Mouse (Mus musculus) embryonic facial prominence, embryonic 13.5 days (tissue): ENCODE measurements around the gene Nek5. TPM values are rescaled to one million over a fixed set of nuclear protein-coding genes. Genes with fewer than 3 reads are reported as not detected.

Experiments used
- ATAC-seq: fragments of 200-750 bp; cut with Nextera tagmentation; 2 replicates; pipeline ENCODE4 v1.8.0; 2017; ENCODE audit warnings: low read depth; ENCODE audit not compliant: insufficient number of reproducible peaks, insufficient read depth, low FRiP score, low TSS enrichment
- H3K27ac ChIP-seq: fragments of 300-500 bp; sonication (generic); 2 replicates; pipeline ENCODE4 v1.5.1; 2015; ENCODE audit warnings: moderate library complexity, mild to moderate bottlenecking, inconsistent platforms
- H3K27me3 ChIP-seq: fragments of 300-500 bp; sonication (generic); 2 replicates; pipeline ENCODE4 v1.6.1; 2015; ENCODE audit warnings: mild to moderate bottlenecking, inconsistent platforms
- H3K36me3 ChIP-seq: fragments of 300-500 bp; sonication (generic); 2 replicates; pipeline ENCODE4 v1.6.1; 2015; ENCODE audit warnings: mild to moderate bottlenecking, inconsistent platforms
- H3K4me1 ChIP-seq: fragments of 300-500 bp; sonication (generic); 2 replicates; pipeline ENCODE4 v1.6.1; 2015; ENCODE audit warnings: inconsistent platforms
- H3K4me2 ChIP-seq: fragments of 300-500 bp; sonication (generic); 2 replicates; pipeline ENCODE4 v1.6.1; 2015; ENCODE audit warnings: moderate library complexity, mild to moderate bottlenecking, inconsistent platforms
- H3K4me3 ChIP-seq: fragments of 300-500 bp; sonication (generic); 2 replicates; pipeline ENCODE4 v1.5.1; 2015; ENCODE audit warnings: mild to moderate bottlenecking, inconsistent platforms
- H3K9ac ChIP-seq: fragments of 300-500 bp; sonication (generic); 2 replicates; pipeline ENCODE4 v1.6.1; 2015; ENCODE audit warnings: mild to moderate bottlenecking, inconsistent platforms
- H3K9me3 ChIP-seq: fragments of 300-500 bp; sonication (generic); 2 replicates; pipeline ENCODE4 v1.6.1; 2016; ENCODE audit warnings: inconsistent platforms
- WGBS: fragments of 180-500 bp; shearing (Covaris S2); methylation state at CpG from one replicate; pipeline ENCODE4 v1.1.7; 2015; ENCODE audit warnings: mixed read lengths; 5-methylcytosine and 5-hydroxymethylcytosine counted together
- polyA plus RNA-seq: library from polyadenylated mRNA; unstranded; fragments of >200 nt; fragmentation: Nextera tagmentation; extraction: Ambion mirVana; gene quantifications from 2 replicates; pipeline ENCODE4 v1.2.1, GENCODE M21; 2015

Gene Nek5
- polyA plus RNA-seq, 1 experiment from 2014 or later: not detected

DNA sequence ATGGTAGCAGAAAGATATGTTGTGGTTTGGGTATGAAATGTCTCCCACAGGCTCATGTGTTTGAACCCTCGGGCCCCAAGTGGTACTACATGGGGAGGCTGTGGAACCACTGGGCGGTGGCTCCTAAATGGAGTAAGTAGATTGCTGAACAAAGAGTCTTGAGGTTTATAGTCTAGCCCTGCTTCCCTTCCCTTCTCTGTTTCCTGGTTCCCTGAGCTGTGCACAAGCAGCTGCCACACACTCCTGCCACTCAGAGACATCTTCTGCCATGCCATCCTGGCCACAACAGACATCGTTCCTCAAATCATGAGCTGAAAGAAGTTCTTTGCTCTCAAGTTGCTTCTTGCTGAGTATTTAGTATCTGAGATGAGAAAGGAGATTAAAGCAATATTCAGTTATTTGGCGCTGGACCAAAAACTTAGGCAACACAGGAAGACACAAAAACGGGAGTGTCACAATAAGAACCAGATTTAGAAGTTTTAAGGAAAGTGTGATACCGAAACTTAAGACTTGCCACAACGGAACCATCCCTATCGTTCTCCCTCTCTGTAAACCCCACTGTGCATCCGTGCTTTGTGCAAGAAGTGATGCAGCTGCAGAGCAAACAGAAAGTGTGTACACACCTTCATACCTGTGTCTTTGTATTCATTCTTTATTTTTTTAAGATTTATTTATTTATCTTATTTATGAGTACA is 45.4 kb downstream of the Nek5 start:
- H3K36me3 ChIP-seq: no peaks in the 10 kb centered on the region
- H3K4me2 ChIP-seq: no peak overlapping the region
- WGBS: 76% methylated on average over 9 of the region's 9 CpGs
- ATAC-seq: no peak
- no peak overlapping the region for H3K9ac ChIP-seq
- no peaks in the 10 kb centered on the region for H3K27me3 ChIP-seq
- H3K27ac ChIP-seq: no peak overlapping the region
- H3K9me3 ChIP-seq: no peaks in the 10 kb centered on the region
- H3K4me3 ChIP-seq: no peak overlapping the region
- H3K4me1 ChIP-seq: no peaks in the 10 kb centered on the region

DNA sequence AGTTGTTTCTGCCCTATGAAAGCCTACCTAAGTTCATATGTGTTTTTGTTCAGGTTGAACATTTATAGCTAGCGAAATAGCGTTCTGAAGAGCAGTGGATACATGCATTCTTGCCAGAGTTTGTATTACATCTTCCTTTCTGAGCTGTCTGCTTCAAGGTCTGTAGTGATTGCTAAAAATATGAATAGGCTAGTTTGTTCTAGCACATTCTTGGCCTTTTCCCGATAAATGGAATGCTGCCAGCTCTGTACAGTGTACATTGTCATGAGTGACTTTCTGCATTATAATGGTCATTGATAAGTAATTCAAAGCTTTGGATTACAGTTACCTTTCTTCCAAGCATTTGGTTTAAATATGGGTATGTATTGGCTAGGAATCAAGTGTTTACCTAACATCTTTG is 63.7 kb downstream of the Nek5 start:
- H3K9me3 ChIP-seq: no peaks in the 10 kb centered on the region
- peaks cover 38% of the 10 kb centered on the region for H3K27me3 ChIP-seq
- H3K27ac ChIP-seq: no peak overlapping the region
- peak overlapping the region; percentile 73; the same call in 1 of the 2 replicates for H3K9ac ChIP-seq
- no peak for ATAC-seq
- peaks cover 9% of the 10 kb centered on the region for H3K4me1 ChIP-seq
- WGBS: 7% methylated on average over 3 of the region's 3 CpGs
- H3K4me2 ChIP-seq: peak overlapping the region; percentile 95
- peak overlapping the region; percentile 71 for H3K4me3 ChIP-seq
- H3K36me3 ChIP-seq: peaks cover 28% of the 10 kb centered on the region

DNA sequence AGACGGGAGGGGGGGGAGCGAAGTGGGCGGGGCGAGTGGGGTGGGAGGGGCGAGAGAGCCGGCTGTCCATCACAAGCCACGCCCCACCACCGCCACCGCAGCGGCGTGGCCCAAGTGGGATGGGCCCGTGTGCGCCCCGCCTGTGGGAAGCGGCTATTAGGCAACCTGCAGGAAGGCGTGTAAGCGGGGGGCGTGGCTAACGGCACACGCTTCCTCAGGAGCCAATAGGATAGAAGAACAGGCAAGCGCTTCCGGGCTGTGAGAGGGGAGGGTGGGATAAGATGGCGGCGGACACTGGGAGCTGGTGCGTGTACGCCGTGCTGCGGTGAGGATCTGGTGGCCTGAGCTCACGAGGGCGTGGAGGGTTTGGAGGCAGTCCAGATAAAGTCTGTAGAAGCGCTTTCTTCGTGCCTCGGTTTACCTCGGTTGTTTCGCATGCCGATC is 64.4 kb downstream of the Nek5 start, which contains the start of gene Alg11:
Gene Alg11 (plus strand): TSS at position 276 of the 444 bp plus-strand sequence.
- H3K36me3 ChIP-seq: peaks cover 21% of the 10 kb centered on the region
- ATAC-seq: peak; percentile 100
- H3K9me3 ChIP-seq: no peaks in the 10 kb centered on the region
- WGBS: 0% methylated on average over 33 of the region's 36 CpGs
- peak within 1 kb of the TSS; percentile 75 for H3K9ac ChIP-seq
- H3K27ac ChIP-seq: no peak within 1 kb of the TSS
- H3K4me2 ChIP-seq: peak within 1 kb of the TSS; percentile 95
- H3K4me3 ChIP-seq: peak within 1 kb of the TSS; percentile 71
- H3K4me1 ChIP-seq: peaks cover 9% of the 10 kb centered on the region
- peaks cover 38% of the 10 kb centered on the region for H3K27me3 ChIP-seq

DNA sequence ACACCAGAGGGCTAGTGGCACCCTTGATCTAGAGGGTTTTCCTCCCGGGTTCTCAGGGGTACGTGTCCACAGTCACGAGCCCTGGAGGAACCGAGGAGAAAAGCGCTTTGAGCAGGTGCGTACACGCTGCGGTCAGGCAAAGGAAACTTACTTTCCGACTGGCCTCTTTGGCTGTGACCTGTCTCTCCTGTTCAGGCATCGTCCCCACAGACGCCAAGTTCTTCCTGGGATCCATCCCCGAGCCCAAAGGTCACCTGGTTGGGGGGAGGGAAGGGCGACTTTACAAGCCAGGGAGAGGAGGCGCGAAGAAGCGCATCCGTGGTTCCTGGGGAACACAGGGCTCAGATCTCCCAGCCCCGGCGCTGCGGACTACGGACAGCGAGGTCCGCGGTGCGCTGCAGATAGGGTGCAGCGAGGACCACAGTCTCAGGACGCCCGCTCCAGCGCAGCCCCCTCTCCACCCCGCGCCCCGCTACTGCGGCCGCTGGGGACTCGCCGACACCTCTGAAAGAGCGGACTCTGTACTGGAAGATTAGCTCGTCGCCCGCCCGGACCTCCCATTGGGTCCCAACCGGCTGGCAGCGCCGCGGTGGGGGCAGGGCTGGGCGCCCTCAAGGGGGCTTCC is 64.9 kb downstream of the Nek5 start, which contains the start of gene Atp7b:
Gene Atp7b (minus strand): TSS at position 485 of the 625 bp plus-strand sequence.
- Histone ChIP-seq H3K9ac (peak within 1 kb of the TSS; percentile 75), H3K9me3 (no peaks in the 10 kb centered on the region), H3K36me3 (peaks cover 16% of the 10 kb centered on the region), H3K4me2 (peak within 1 kb of the TSS; percentile 95), H3K27me3 (peaks cover 38% of the 10 kb centered on the region), H3K27ac (no peak within 1 kb of the TSS), H3K4me3 (peak within 1 kb of the TSS; percentile 71), H3K4me1 (peaks cover 9% of the 10 kb centered on the region)
- peak; percentile 82; the same call in 1 of the 2 replicates for ATAC-seq
- under 1% methylated on average over 46 of the region's 46 CpGs for whole genome bisulfite sequencing

DNA sequence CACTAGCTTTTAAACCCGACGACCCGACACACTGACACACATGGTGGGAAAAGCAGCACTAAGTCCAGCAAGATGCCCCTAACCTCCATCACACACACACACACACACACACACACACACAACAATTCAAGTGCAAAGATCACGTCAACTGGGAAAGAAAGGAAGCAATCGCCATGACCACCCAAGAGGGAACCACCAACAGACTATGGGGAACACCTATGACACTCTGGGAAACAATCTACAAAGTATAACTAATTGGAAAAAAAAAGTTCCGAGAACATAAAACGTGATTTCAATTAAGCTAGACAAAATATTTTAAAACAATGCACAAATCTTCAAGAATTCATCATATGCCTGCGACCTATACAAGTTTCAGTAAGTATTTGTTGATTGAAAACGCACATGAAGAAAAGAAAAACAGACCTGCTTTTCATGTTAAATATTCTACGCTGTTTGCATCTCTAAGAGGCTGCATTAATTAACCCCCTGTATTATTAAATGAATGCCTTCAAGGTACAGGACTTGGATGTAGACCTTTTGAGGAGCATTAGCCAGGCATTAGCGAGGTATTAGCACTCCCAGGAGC is 65.6 kb downstream of the Nek5 start:
- Histone ChIP-seq H3K4me1 (peaks cover 9% of the 10 kb centered on the region), H3K36me3 (peaks cover 11% of the 10 kb centered on the region), H3K4me2 (peak overlapping the region; percentile 95), H3K4me3 (peak overlapping the region; percentile 71), H3K9me3 (no peaks in the 10 kb centered on the region), H3K27ac (no peak overlapping the region), H3K9ac (peak overlapping the region; percentile 75; the same call in 1 of the 2 replicates), H3K27me3 (peaks cover 38% of the 10 kb centered on the region)
- 37% methylated on average over 11 of the region's 11 CpGs for WGBS
- ATAC-seq: no peak

DNA sequence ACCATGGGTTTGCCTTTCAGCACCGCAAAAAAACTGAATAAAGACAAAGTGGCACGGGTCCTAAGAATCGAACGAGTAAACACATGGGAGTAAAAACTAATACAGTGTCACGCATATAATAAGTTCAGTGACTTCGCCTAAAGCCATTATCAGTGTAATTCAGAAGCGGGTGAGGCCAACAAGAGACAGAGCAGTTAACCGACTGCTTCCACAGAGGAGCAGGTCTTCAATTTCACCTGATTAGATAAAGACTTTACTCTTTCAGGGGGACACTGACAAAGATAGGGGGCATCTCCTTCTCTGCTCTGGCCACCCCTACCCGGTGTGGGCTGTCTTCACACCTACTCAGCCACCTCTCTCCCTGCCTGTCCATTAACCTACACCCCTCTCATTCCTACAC is 66.5 kb downstream of the Nek5 start:
- no peak for ATAC-seq
- Histone ChIP-seq H3K9me3 (no peaks in the 10 kb centered on the region), H3K27me3 (peaks cover 38% of the 10 kb centered on the region), H3K36me3 (peaks cover 5% of the 10 kb centered on the region), H3K27ac (no peak overlapping the region), H3K9ac (no peak overlapping the region), H3K4me1 (peaks cover 9% of the 10 kb centered on the region), H3K4me3 (no peak overlapping the region), H3K4me2 (no peak overlapping the region)
- WGBS: 66% methylated on average over 9 of the region's 9 CpGs

DNA sequence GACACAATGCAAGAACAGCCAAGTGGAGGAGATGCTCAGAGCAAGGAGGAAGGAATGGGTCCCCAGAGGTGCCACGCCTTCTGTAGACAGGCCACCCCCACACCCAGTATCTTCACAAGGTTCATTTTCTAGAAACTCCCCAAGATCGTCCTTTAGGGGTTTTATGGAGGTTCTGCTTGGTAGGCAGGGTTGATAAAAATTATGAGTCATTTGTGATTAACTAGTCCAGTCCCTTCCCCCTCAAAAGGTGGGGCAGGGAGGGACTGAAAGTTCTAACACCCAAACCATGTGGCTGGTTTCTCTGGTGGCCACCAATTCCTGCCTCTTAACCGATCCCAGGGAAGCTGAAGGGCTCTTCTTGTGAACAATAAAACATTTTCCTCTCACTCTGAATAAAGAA is 68.0 kb downstream of the Nek5 start:
- peaks cover 38% of the 10 kb centered on the region for H3K27me3 ChIP-seq
- no peak overlapping the region for H3K4me2 ChIP-seq
- no peak overlapping the region for H3K9ac ChIP-seq
- no peak for ATAC-seq
- no peak overlapping the region for H3K4me3 ChIP-seq
- no peaks in the 10 kb centered on the region for H3K9me3 ChIP-seq
- no peak overlapping the region for H3K27ac ChIP-seq
- peaks cover 9% of the 10 kb centered on the region for H3K4me1 ChIP-seq
- no peaks in the 10 kb centered on the region for H3K36me3 ChIP-seq
- 82% methylated on average over 3 of the region's 3 CpGs for WGBS

DNA sequence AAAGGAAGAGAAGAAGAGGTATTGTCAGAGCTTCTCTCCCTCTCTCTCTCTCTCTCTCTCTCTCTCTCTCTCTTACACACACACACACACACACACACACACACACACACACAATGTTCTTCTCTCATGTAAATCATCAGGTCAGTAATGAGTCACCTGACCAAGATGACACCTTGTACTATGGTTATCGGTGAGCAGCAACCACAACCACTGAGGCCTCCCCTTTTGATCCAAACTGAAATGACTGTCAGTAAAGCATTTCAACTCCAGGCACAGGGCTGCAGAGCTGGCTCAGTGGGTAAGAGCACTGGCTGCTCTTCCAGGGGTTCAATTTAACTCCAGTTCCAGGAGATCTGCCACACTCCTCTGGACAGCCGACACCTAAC is 69.4 kb downstream of the Nek5 start:
- Histone ChIP-seq H3K4me2 (no peak overlapping the region), H3K4me3 (no peak overlapping the region), H3K4me1 (peaks cover 5% of the 10 kb centered on the region; the same call in 1 of the 2 replicates), H3K36me3 (no peaks in the 10 kb centered on the region), H3K9me3 (no peaks in the 10 kb centered on the region), H3K27ac (no peak overlapping the region), H3K27me3 (peaks cover 38% of the 10 kb centered on the region), H3K9ac (no peak overlapping the region)
- WGBS: 89% methylated on average over 2 of the region's 2 CpGs
- no peak for ATAC-seq

DNA sequence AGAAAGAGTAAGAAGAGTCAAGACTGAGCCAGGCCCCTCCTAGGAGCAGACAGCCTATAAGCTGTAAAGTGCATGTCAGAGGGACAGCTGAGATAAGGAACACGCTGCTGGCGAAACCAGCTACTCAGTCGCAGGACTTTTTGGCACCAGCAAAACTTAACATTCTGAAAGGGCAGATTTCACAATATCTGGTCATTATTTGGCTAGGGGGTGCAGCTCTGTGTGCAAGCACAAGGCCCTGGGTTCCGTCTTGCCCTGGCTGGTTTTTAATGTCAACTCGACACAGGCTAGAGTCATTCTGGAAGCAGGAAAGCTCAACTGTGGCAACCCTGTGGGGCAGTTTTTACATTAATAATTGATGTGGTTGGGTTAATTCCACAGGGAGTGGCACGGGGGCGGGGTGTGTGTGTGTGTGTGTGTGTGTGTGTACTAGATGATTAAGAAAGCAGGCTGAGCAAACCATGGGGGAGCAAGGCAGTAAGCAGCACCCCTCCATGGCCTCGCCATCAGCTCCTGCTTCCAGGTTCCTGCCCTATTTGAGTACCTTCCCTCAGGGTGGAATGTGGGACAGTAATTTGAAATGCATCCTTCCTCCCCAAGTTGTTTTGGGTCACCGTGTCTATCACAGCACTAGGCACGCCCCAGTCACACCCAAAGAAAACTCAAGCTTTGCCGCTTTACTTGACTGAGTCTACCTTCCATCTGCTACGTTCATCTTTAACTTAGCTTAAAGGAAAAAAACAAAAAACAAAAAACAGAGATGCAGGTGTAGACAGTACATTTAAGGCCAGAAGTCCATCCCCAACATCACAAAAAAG is 70.0 kb downstream of the Nek5 start:
- ATAC-seq: no peak
- no peaks in the 10 kb centered on the region for H3K36me3 ChIP-seq
- H3K27ac ChIP-seq: no peak overlapping the region
- 82% methylated on average over 12 of the region's 12 CpGs for WGBS
- no peak overlapping the region for H3K4me3 ChIP-seq
- H3K4me2 ChIP-seq: no peak overlapping the region
- peaks cover 5% of the 10 kb centered on the region; the same call in 1 of the 2 replicates for H3K4me1 ChIP-seq
- no peak overlapping the region for H3K9ac ChIP-seq
- H3K9me3 ChIP-seq: no peaks in the 10 kb centered on the region
- peaks cover 35% of the 10 kb centered on the region for H3K27me3 ChIP-seq

DNA sequence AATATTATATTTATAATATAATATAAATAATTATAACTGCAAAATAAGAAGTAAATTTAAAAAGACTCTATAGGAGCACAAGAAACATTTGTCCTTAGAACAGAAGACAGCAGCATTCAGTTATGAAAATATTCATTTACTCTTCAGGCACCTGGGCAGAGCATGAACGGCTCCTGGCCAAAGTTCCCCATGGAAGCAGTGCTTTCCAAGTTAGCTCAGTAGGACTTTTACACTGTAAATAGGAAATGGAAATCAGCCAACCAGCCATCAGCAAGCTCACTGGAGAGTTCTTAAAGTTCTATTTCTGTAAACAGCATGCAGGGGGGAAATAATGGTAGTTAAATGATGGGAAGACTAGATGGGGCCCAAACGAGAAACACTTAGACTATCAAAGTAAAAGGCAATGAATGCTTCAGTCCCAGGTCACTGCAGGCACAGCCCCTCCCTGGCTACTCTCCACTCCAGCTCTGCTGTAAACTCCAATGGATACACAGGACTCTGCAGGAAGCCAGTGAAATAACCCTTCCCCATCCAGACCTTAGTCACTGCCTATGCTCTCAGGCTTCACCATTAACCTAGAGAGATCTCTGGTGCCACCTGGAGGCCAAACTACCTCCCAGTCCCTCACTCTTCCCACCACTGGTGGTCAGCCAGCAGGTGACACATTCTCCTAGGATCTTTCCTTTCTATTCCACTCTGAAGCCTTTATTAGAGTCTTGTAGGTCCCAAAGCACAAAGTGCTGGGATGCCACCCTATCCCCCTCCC is 77.0 kb downstream of the Nek5 start:
- no peak overlapping the region for H3K4me2 ChIP-seq
- 71% methylated on average over 2 of the region's 2 CpGs for WGBS
- H3K9ac ChIP-seq: no peak overlapping the region
- no peaks in the 10 kb centered on the region for H3K4me1 ChIP-seq
- no peaks in the 10 kb centered on the region for H3K36me3 ChIP-seq
- H3K4me3 ChIP-seq: no peak overlapping the region
- ATAC-seq: no peak; the same call in 1 of the 2 replicates
- H3K27ac ChIP-seq: no peak overlapping the region
- no peaks in the 10 kb centered on the region for H3K27me3 ChIP-seq
- H3K9me3 ChIP-seq: no peaks in the 10 kb centered on the region
